ENCODE assay signal across 17 mouse cellular contexts in the genomic region with DNA sequence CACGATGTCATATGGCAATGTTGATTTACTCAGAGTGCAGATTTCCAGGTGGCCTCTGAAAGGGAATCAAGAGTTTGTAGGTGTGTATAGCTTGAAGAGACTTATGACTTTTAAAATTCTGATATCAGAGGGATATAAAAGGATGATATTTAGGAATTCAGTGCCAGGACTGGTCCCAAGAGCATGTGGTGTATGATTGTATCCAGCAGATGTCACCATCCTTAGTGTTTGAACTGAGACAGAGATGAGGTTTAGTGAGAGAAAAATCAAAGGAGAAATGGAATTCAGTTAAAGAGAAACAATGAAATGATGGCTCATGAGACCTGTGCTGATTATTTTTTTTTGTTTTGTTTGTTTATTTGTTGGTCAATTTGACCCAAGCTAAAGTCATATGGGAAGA.
"Had no signal": no experiment of that assay in that cellular context is flagged by ENCODE, and none has a peak within 500 bp of the region (broad histone marks: within the 10 kb centered on the region; RNA-seq: fewer than 3 reads in every experiment).

No protein-coding gene starts in this region.

- H3K36me3 ChIP-seq: lung, embryonic 15.5 days; midbrain, embryonic 13.5 days; neural tube, embryonic 12.5 days; stomach, embryonic 15.5 days had no signal

- H3K4me3 ChIP-seq: lung, embryonic 15.5 days; megakaryocyte, embryonic 14.5 days; midbrain, embryonic 13.5 days; neural tube, embryonic 12.5 days; stomach, embryonic 15.5 days had no signal

- H3K27me3 ChIP-seq: lung, embryonic 15.5 days; megakaryocyte, embryonic 14.5 days; midbrain, embryonic 13.5 days; neural tube, embryonic 12.5 days; stomach, embryonic 15.5 days had no signal

- DNase-seq: liver, postnatal 0 days; lung, adult 2 months; lung, postnatal 14 days; lung, postnatal 36 days; right cerebral cortex, postnatal 14 days; thymus, adult 18-20 months; thymus, postnatal 14 days; thymus, postnatal 36 days had no signal

- H3K4me2 ChIP-seq: lung, embryonic 15.5 days; midbrain, embryonic 11.5 days; midbrain, embryonic 13.5 days; neural tube, embryonic 12.5 days; stomach, embryonic 15.5 days had no signal

- ATAC-seq: liver, postnatal 0 days; lung, postnatal 0 days; midbrain, embryonic 13.5 days; midbrain, embryonic 16.5 days had no signal

- H3K9ac ChIP-seq: liver, postnatal 0 days; lung, embryonic 15.5 days; midbrain, embryonic 13.5 days; neural tube, embryonic 12.5 days; stomach, embryonic 15.5 days had no signal

- H3K27ac ChIP-seq: lung, embryonic 15.5 days; macrophage; midbrain, embryonic 13.5 days; neural tube, embryonic 12.5 days; stomach, embryonic 15.5 days had no signal

- H3K4me1 ChIP-seq: lung, embryonic 15.5 days; megakaryocyte, embryonic 14.5 days; midbrain, embryonic 13.5 days; neural tube, embryonic 12.5 days; stomach, embryonic 15.5 days had no signal

- H3K9me3 ChIP-seq: lung, embryonic 15.5 days; midbrain, embryonic 13.5 days; neural tube, embryonic 12.5 days; stomach, embryonic 15.5 days had no signal
